Mouse (Mus musculus) heart, postnatal 0 days (tissue): ENCODE measurements around the gene Sestd1. TPM values are rescaled to one million over a fixed set of nuclear protein-coding genes. Genes with fewer than 3 reads are reported as not detected.

Source experiments
- ATAC-seq: fragments of 200-750 bp; cut with Nextera tagmentation; 2 replicates; pipeline ENCODE4 v1.8.0; 2017; ENCODE audit warnings: low read depth, moderate number of reproducible peaks, moderate library complexity; ENCODE audit not compliant: insufficient read depth
- DNase-seq: peaks from one replicate; pipeline ENCODE4 v3.0.0-alpha.2; 2016; ENCODE audit warnings: low spot score
- H3K27ac ChIP-seq: fragments of 300-500 bp; sonication (generic); 2 replicates; pipeline ENCODE4 v1.5.1; 2014; ENCODE audit warnings: low read depth, mild to moderate bottlenecking
- H3K27me3 ChIP-seq: fragments of 300-500 bp; sonication (generic); 2 replicates; pipeline ENCODE4 v1.6.1; 2014; ENCODE audit warnings: low read length, mixed read lengths; ENCODE audit not compliant: control insufficient read depth, insufficient read depth
- H3K36me3 ChIP-seq: fragments of 300-500 bp; sonication (generic); replicated peaks from 2 replicates; pipeline ENCODE4 v1.6.1; 2014; ENCODE audit warnings: low read length, mixed read lengths; ENCODE audit not compliant: control insufficient read depth, insufficient read depth
- H3K4me1 ChIP-seq: fragments of 300-500 bp; sonication (generic); 2 replicates; pipeline ENCODE4 v1.6.1; 2014; ENCODE audit warnings: antibody characterized with exemption; ENCODE audit not compliant: control insufficient read depth, insufficient read depth
- H3K4me2 ChIP-seq: fragments of 300-500 bp; sonication (generic); 2 replicates; pipeline ENCODE4 v1.6.1; 2014; ENCODE audit warnings: low read depth, mild to moderate bottlenecking, low read length, moderate library complexity
- H3K4me3 ChIP-seq: fragments of 300-500 bp; sonication (generic); 2 replicates; pipeline ENCODE4 v1.5.1; 2014; ENCODE audit warnings: low read depth, low read length
- H3K9ac ChIP-seq: fragments of 300-500 bp; sonication (generic); replicated peaks from 2 replicates; pipeline ENCODE4 v1.6.1; 2014; ENCODE audit warnings: low read depth, low read length, mixed read lengths
- H3K9me3 ChIP-seq: fragments of 300-500 bp; sonication (generic); replicated peaks from 2 replicates; pipeline ENCODE4 v1.6.1; 2016; ENCODE audit warnings: low read length; ENCODE audit not compliant: control insufficient read depth
- CTCF ChIP-seq: IDR thresholded peaks from 2 replicates; pipeline ENCODE4 v1.5.1; 2016; ENCODE audit warnings: antibody characterized with exemption, control low read depth, low read depth
- EP300 ChIP-seq: IDR thresholded peaks from 2 replicates; pipeline ENCODE4 v1.6.1; 2016; ENCODE audit warnings: antibody characterized with exemption, low read depth
- WGBS: fragments of 180-500 bp; shearing (Covaris S2); extraction: QIAGEN DNeasy Blood & Tissue Kit; methylation state at CpG from one replicate; pipeline ENCODE4 v1.1.7; 2014; 5-methylcytosine and 5-hydroxymethylcytosine counted together
- polyA plus RNA-seq: library from polyadenylated mRNA; unstranded; fragments of >200 nt; fragmentation: Nextera tagmentation; extraction: Ambion mirVana; gene quantifications from 2 replicates; pipeline ENCODE4 v1.2.1, GENCODE M21; 2015
- total RNA-seq: library from RNA; depleted of rRNA; stranded (reverse); fragments of >200 nt; gene quantifications from 2 replicates; pipeline ENCODE4 v1.2.3, GENCODE M21; 2014; ENCODE audit warnings: low replicate concordance

Gene Sestd1
- total and polyA plus RNA-seq, 2 experiments from 2014 or later, result 9.7 to 9.8 TPM

- Histone ChIP-seq H3K4me1 (peaks cover 10% of the 10 kb centered on the region), H3K36me3 (peaks cover 17% of the 10 kb centered on the region), H3K27me3 (no peaks in the 10 kb centered on the region), H3K9ac (no peak overlapping the region), H3K27ac (no peak overlapping the region), H3K4me2 (no peak overlapping the region), H3K4me3 (no peak overlapping the region), H3K9me3 (no peaks in the 10 kb centered on the region)
- 65% methylated on average over 5 of the region's 5 CpGs for WGBS
- TF ChIP-seq EP300 (no peak), CTCF (no peak)
- ATAC-seq (no peak), DNase-seq (no peak)
These were observed 82.1 kb downstream of the Sestd1 start for GRCm38 (mm10) chr2:77198246-77198645.

GRCm38 (mm10) chr2:77196819-77197218 is 83.6 kb downstream of the Sestd1 start:
- no peak overlapping the region for H3K9ac ChIP-seq
- H3K36me3 ChIP-seq, result peaks cover 19% of the 10 kb centered on the region
- peaks cover 10% of the 10 kb centered on the region for H3K4me1 ChIP-seq
- no peak overlapping the region for H3K4me3 ChIP-seq
- ATAC-seq (no peak), DNase-seq (no peak)
- H3K27me3 ChIP-seq, result no peaks in the 10 kb centered on the region
- no peak overlapping the region for H3K27ac ChIP-seq
- no peak for TF ChIP-seq EP300
- H3K9me3 ChIP-seq, result no peaks in the 10 kb centered on the region
- WGBS, result 88% methylated on average over 4 of the region's 4 CpGs
- no peak overlapping the region for H3K4me2 ChIP-seq

GRCm38 (mm10) chr2:77195056-77195455 is 85.3 kb downstream of the Sestd1 start:
- Histone ChIP-seq H3K27ac (no peak overlapping the region), H3K9ac (no peak overlapping the region), H3K9me3 (no peaks in the 10 kb centered on the region), H3K4me2 (no peak overlapping the region), H3K4me3 (no peak overlapping the region), H3K4me1 (no peaks in the 10 kb centered on the region), H3K36me3 (peaks cover 30% of the 10 kb centered on the region), H3K27me3 (no peaks in the 10 kb centered on the region)
- no peak for ATAC-seq
- TF ChIP-seq CTCF (no peak), EP300 (no peak)
- 80% methylated on average over 5 of the region's 5 CpGs for WGBS
- DNase-seq, result no peak

DNA sequence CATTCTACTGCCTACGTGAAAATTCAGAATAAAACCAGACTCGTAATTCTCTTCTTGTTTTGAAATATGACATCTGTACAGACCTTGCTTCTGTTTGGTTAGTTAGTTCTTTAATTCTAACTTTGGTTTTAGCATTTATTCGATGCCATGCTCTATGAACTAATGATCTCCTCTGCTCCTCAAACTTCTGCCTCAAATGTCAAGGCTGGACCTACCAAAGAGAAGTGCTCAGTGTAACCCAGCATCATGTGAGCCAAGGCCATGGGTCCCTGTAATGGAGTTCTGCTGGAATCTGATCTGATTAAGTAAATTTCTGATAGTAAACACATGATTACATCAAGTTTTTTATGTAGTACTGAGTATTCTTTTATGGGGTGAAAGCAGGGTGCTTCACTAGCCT is 88.6 kb downstream of the Sestd1 start:
- no peak overlapping the region for H3K9ac ChIP-seq
- H3K27me3 ChIP-seq, result no peaks in the 10 kb centered on the region
- H3K4me3 ChIP-seq, result no peak overlapping the region
- WGBS, result 84% methylated on average over 3 of the region's 3 CpGs
- no peaks in the 10 kb centered on the region for H3K9me3 ChIP-seq
- no peak for DNase-seq
- H3K36me3 ChIP-seq, result peaks cover 34% of the 10 kb centered on the region
- TF ChIP-seq EP300, result no peak
- no peak for TF ChIP-seq CTCF
- H3K4me1 ChIP-seq, result no peaks in the 10 kb centered on the region
- no peak overlapping the region for H3K27ac ChIP-seq
- H3K4me2 ChIP-seq, result no peak overlapping the region
- no peak for ATAC-seq

- Histone ChIP-seq H3K27me3 (no peaks in the 10 kb centered on the region), H3K27ac (no peak overlapping the region), H3K36me3 (peaks cover 34% of the 10 kb centered on the region), H3K4me2 (no peak overlapping the region), H3K4me1 (no peaks in the 10 kb centered on the region), H3K9me3 (no peaks in the 10 kb centered on the region), H3K9ac (no peak overlapping the region), H3K4me3 (no peak overlapping the region)
- 93% methylated on average over 7 of the region's 7 CpGs for WGBS
- ATAC-seq, result no peak
- no peak for DNase-seq
- TF ChIP-seq CTCF, result no peak
- TF ChIP-seq EP300, result no peak
These were observed 89.5 kb downstream of the Sestd1 start for GRCm38 (mm10) chr2:77190891-77191290.

DNA sequence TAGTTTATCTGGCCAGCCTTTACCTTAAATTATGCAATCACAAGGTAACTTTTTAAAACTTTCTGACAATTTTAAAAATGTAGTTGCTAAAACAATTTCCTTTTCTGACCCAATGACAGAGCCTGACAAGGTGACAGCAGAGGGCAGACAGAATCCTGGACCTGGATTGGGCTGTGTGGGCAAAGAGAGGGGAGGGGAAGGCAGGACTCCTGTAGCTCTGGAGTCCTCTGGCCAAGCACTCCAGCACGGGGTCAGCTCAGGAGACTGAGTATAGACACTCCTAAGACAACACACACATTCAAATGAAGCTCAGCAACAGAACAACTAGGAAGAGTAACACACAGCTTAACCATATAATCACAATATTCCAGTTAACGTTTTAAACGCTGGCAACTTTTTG is 90.1 kb downstream of the Sestd1 start:
- H3K4me2 ChIP-seq, result no peak overlapping the region
- H3K4me3 ChIP-seq, result no peak overlapping the region
- no peaks in the 10 kb centered on the region for H3K4me1 ChIP-seq
- TF ChIP-seq CTCF (no peak), EP300 (no peak)
- H3K27ac ChIP-seq, result no peak overlapping the region
- no peak for DNase-seq
- no peaks in the 10 kb centered on the region for H3K27me3 ChIP-seq
- ATAC-seq, result no peak
- no peaks in the 10 kb centered on the region for H3K9me3 ChIP-seq
- H3K9ac ChIP-seq, result no peak overlapping the region
- H3K36me3 ChIP-seq, result peaks cover 38% of the 10 kb centered on the region
- WGBS, result 83% methylated on average over 3 of the region's 3 CpGs
